Mouse (Mus musculus) forebrain, postnatal 0 days (tissue): ENCODE measurements around the gene Abca17. TPM values are rescaled to one million over a fixed set of nuclear protein-coding genes. Genes with fewer than 3 reads are reported as not detected.

Experiments
- ATAC-seq: fragments of 200-750 bp; cut with Nextera tagmentation; 2 replicates; pipeline ENCODE4 v1.8.0; 2017; ENCODE audit warnings: mild to moderate bottlenecking, moderate library complexity
- DNase-seq: peaks from one replicate; pipeline ENCODE4 v3.0.0-alpha.2; 2015
- H3K27ac ChIP-seq: fragments of 300-500 bp; sonication (generic); 2 replicates; pipeline ENCODE4 v1.5.1; 2014; ENCODE audit warnings: low read depth, mild to moderate bottlenecking, antibody characterized with exemption, low read length, moderate library complexity, mixed read lengths
- H3K27me3 ChIP-seq: fragments of 300-500 bp; sonication (generic); 2 replicates; pipeline ENCODE4 v1.6.1; 2014; ENCODE audit warnings: mild to moderate bottlenecking, low read length, mixed read lengths; ENCODE audit not compliant: insufficient read depth
- H3K36me3 ChIP-seq: fragments of 300-500 bp; sonication (generic); 2 replicates; pipeline ENCODE4 v1.6.1; 2014; ENCODE audit warnings: mild to moderate bottlenecking, moderate library complexity; ENCODE audit not compliant: insufficient read depth
- H3K4me1 ChIP-seq: fragments of 300-500 bp; sonication (generic); 2 replicates; pipeline ENCODE4 v1.6.1; 2014; ENCODE audit warnings: antibody characterized with exemption; ENCODE audit not compliant: insufficient read depth
- H3K4me2 ChIP-seq: fragments of 300-500 bp; sonication (generic); 2 replicates; pipeline ENCODE4 v1.6.1; 2014; ENCODE audit warnings: low read depth, mild to moderate bottlenecking, moderate library complexity
- H3K4me3 ChIP-seq: fragments of 300-500 bp; sonication (generic); 2 replicates; pipeline ENCODE4 v1.5.1; 2014; ENCODE audit warnings: low read depth, low read length, mixed read lengths
- H3K9ac ChIP-seq: fragments of 300-500 bp; sonication (generic); 2 replicates; pipeline ENCODE4 v1.6.1; 2014; ENCODE audit warnings: mild to moderate bottlenecking
- H3K9me3 ChIP-seq: fragments of 300-500 bp; sonication (generic); 2 replicates; pipeline ENCODE4 v1.6.1; 2016; ENCODE audit warnings: low read length
- CTCF ChIP-seq: sonication (generic); IDR thresholded peaks from 2 replicates; pipeline ENCODE4 v1.5.1; 2016; ENCODE audit warnings: antibody characterized with exemption, control low read depth, low read depth
- WGBS: fragments of 180-500 bp; shearing (Covaris S2); extraction: QIAGEN DNeasy Blood & Tissue Kit; methylation state at CpG from one replicate; pipeline ENCODE4 v1.1.7; 2014; 5-methylcytosine and 5-hydroxymethylcytosine counted together
- polyA plus RNA-seq: library from polyadenylated mRNA; unstranded; fragments of >200 nt; fragmentation: Nextera tagmentation; extraction: Ambion mirVana; gene quantifications from 2 replicates; pipeline ENCODE4 v1.2.1, GENCODE M21; 2015
- total RNA-seq: library from RNA; depleted of rRNA; stranded (reverse); fragments of >200 nt; gene quantifications from 2 replicates; pipeline ENCODE4 v1.2.3, GENCODE M21; 2014

Abca17 gene
- total and polyA plus RNA-seq, 2 experiments from 2014 or later, result 0.62 to 0.86 TPM

DNA sequence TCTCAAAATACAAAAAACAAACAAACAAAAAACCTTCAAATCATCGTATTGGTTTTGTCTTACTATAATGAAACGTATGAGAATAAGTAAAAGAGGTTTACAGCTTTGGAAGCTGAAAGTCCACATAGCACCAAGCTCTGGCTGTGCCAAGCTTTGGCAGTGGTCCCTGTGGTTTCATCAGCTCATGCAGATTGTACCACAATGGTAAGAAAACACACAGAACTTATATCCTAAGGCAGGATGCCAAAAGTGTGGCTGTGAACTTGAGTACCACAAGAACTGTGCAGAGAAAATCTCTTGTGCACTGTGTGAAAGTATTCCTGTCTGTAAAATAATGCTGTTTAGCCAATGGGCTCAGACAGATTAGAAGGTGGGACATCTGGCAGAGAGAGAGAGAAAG is 1.7 kb downstream of the Abca17 start:
- DNase-seq, result no peak
- Histone ChIP-seq H3K27ac (no peak overlapping the region), H3K27me3 (no peaks in the 10 kb centered on the region), H3K4me2 (no peak overlapping the region), H3K36me3 (no peaks in the 10 kb centered on the region), H3K9me3 (no peaks in the 10 kb centered on the region), H3K9ac (no peak overlapping the region), H3K4me1 (peaks cover 11% of the 10 kb centered on the region; the same call in 1 of the 2 replicates), H3K4me3 (no peak overlapping the region)
- WGBS, result 71% methylated on average over 2 of the region's 2 CpGs
- no peak for TF ChIP-seq CTCF
- no peak for ATAC-seq

DNA sequence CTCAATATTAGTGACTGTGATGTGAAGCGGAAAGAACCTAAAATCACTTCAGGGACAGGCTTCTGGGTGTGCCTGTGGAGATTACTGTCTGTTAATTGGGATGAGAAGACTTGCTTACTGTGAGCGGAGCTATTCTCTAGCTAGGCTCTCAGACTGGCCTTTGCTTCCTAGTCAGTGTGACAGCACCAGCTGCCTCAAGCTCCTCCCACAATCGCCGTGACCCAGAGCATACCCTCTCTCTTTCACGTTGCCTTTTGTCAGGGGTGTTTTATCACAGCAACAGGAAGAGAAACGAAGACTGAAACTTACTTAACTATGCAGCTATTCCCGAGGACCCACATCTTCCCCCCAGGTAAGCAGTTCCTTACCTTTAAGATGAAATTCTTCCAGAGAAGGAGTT is 4.0 kb downstream of the Abca17 start:
- H3K4me1 ChIP-seq, result 0 out of 2 replicates have a peak, but pooled peaks cover 4% of the 10 kb centered on the region
- DNase-seq (no peak), ATAC-seq (no peak)
- 35% methylated on average over 7 of the region's 7 CpGs for WGBS
- H3K27me3 ChIP-seq, result no peaks in the 10 kb centered on the region
- no peak for TF ChIP-seq CTCF
- no peak overlapping the region for H3K9ac ChIP-seq
- H3K9me3 ChIP-seq, result no peaks in the 10 kb centered on the region
- no peak overlapping the region for H3K27ac ChIP-seq
- no peaks in the 10 kb centered on the region for H3K36me3 ChIP-seq
- H3K4me3 ChIP-seq, result no peak overlapping the region
- no peak overlapping the region for H3K4me2 ChIP-seq

DNA sequence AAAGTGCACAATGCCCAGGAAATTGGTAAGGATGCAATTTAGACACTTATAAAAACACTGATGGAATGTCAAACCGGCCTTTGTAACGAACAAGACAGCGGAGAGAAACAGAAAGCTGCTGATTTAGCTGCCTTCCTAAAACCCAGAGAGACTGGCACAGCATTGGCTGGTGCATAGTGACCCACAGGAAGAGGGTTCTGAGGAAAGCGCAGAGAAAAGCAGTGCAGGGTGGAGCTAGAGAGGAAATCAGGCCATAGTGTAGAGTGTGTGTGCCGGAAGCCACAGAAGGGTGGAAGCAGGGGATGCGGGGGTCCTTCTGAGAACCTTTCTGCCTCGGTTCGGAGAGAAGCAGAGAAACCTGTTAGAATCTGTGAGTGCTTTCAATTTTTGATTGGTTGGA is 6.2 kb downstream of the Abca17 start:
- H3K4me2 ChIP-seq, result no peak overlapping the region
- H3K9me3 ChIP-seq, result no peaks in the 10 kb centered on the region
- no peaks in the 10 kb centered on the region for H3K36me3 ChIP-seq
- no peak overlapping the region for H3K9ac ChIP-seq
- H3K27ac ChIP-seq, result no peak overlapping the region
- no peaks in the 10 kb centered on the region for H3K4me1 ChIP-seq
- DNase-seq, result no peak
- no peak for ATAC-seq
- H3K27me3 ChIP-seq, result no peaks in the 10 kb centered on the region
- H3K4me3 ChIP-seq, result no peak overlapping the region
- 84% methylated on average over 8 of the region's 8 CpGs for WGBS
- TF ChIP-seq CTCF, result no peak

DNA sequence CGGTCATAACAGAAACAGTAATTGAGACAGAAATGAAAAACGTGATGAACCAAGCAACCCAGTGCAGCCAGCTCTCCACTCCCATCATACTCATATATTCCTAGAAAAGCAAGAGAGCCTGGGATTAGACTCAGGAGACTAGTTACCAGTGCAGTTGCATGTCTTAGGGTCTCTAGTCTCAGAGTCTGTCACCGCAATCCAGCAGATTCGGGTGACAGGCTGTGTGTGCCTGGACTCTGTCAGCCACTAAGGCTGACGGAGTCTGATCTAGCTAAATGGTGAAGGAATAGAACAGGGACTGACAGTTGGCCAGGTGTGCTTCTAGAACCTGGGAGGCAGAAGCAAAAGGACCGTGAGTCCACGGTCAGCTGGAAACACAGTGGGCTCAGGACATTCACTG is 23.2 kb downstream of the Abca17 start:
- Histone ChIP-seq H3K36me3 (no peaks in the 10 kb centered on the region), H3K27ac (no peak overlapping the region), H3K4me1 (no peaks in the 10 kb centered on the region), H3K9ac (no peak overlapping the region), H3K27me3 (no peaks in the 10 kb centered on the region), H3K4me2 (no peak overlapping the region), H3K4me3 (no peak overlapping the region), H3K9me3 (no peaks in the 10 kb centered on the region)
- DNase-seq (no peak), ATAC-seq (no peak)
- WGBS, result 71% methylated on average over 7 of the region's 7 CpGs
- no peak for TF ChIP-seq CTCF

DNA sequence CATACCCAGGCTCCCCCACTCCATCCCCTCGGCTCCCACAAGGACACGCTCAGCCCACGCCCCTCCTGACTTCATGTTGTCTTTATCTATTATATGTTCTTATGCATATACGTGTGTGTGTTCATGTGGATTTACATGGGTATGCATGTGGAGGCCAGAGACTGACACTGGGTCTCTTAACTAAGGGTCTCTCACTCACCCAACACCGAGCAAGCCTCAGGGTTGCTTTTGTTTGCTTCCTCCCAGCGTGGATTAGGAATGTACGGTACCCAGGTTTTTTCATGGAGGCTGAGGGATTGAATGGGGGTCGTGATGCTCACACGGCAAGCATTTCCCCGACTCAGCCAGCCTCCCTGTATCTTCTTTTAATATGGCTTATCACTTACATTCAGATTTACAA is 25.8 kb downstream of the Abca17 start:
- ATAC-seq, result no peak
- no peak overlapping the region for H3K9ac ChIP-seq
- H3K36me3 ChIP-seq, result no peaks in the 10 kb centered on the region
- DNase-seq, result no peak
- no peak overlapping the region for H3K4me3 ChIP-seq
- TF ChIP-seq CTCF, result no peak
- WGBS, result 84% methylated on average over 10 of the region's 10 CpGs
- no peak overlapping the region for H3K27ac ChIP-seq
- H3K4me1 ChIP-seq, result no peaks in the 10 kb centered on the region
- H3K4me2 ChIP-seq, result no peak overlapping the region
- no peaks in the 10 kb centered on the region for H3K9me3 ChIP-seq
- H3K27me3 ChIP-seq, result no peaks in the 10 kb centered on the region

DNA sequence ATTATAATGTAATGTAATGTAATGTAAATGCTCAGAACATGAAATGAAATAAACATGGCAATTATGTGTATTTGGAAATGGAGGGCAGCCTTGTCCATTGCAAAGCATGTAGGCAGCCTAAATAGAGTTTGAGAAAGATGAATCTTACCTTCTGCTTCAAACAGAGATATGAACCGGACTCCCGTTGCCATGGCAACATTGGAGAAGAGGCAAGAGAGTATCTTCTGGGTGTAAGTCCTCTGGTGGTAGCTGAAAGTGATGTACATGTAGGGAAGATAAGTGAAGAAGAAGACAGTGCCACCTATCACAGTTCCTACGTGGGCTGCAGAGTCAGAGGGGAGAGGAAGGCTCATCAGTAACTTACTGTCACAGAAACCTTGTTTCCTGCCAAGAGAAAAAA is 30.0 kb downstream of the Abca17 start:
- ATAC-seq, result 0 out of 2 replicates have a peak, but pooled peaks have one; percentile 32
- H3K27ac ChIP-seq, result no peak overlapping the region
- peak; percentile 43 for DNase-seq
- TF ChIP-seq CTCF, result no peak
- no peak overlapping the region for H3K4me2 ChIP-seq
- no peaks in the 10 kb centered on the region for H3K9me3 ChIP-seq
- no peak overlapping the region for H3K9ac ChIP-seq
- H3K4me3 ChIP-seq, result no peak overlapping the region
- no peaks in the 10 kb centered on the region for H3K36me3 ChIP-seq
- 75% methylated on average over 3 of the region's 3 CpGs for WGBS
- no peaks in the 10 kb centered on the region for H3K27me3 ChIP-seq
- no peaks in the 10 kb centered on the region for H3K4me1 ChIP-seq

DNA sequence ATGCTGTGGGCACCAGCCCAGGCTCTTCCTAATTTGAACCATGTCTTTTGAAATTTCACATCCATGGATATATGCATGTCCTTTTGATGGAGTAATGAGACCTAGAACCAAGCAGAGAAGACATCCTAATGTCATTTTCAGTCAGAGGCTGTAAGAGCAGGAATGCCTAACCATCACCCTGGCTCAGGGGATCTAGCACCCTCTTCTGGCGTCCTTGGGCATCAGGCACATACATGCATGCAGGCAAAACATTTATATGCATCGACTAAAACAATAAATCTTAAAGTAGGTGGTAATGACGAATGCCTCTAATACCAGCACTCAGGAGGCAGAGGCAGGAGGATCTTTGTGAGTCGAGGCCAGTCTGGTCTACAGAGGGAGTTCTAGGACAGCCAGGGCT is 43.4 kb downstream of the Abca17 start:
- TF ChIP-seq CTCF, result peak; percentile 53
- ATAC-seq (no peak), DNase-seq (no peak)
- Histone ChIP-seq H3K4me1 (no peaks in the 10 kb centered on the region), H3K4me2 (no peak overlapping the region), H3K27ac (no peak overlapping the region), H3K36me3 (no peaks in the 10 kb centered on the region), H3K9ac (no peak overlapping the region), H3K9me3 (no peaks in the 10 kb centered on the region), H3K4me3 (no peak overlapping the region), H3K27me3 (no peaks in the 10 kb centered on the region)
- WGBS, result 48% methylated on average over 4 of the region's 4 CpGs

DNA sequence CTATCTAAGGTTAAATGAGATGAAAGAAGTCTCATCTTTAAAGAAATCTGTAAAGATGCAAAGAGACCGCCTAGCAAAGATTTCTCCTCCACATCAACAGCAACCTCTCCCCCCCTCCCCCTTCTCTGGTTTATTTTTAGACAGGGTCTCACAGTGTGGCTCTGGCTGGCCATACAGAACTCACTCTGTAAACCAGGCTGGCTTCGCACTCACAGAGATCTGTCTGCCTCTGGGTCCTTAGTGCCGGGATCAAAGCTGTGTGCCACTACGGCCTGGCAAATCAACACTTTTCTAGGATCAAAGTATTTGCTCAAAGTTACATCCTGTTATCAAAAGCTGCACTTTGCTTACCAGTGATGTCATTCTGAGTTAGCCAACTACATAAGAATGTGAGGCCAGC is 50.2 kb downstream of the Abca17 start:
- no peaks in the 10 kb centered on the region for H3K27me3 ChIP-seq
- ATAC-seq (no peak), DNase-seq (no peak)
- 79% methylated on average over 4 of the region's 4 CpGs for WGBS
- H3K4me1 ChIP-seq, result no peaks in the 10 kb centered on the region
- no peak overlapping the region for H3K9ac ChIP-seq
- H3K36me3 ChIP-seq, result no peaks in the 10 kb centered on the region
- no peak overlapping the region for H3K27ac ChIP-seq
- H3K4me3 ChIP-seq, result no peak overlapping the region
- H3K9me3 ChIP-seq, result no peaks in the 10 kb centered on the region
- no peak for TF ChIP-seq CTCF
- no peak overlapping the region for H3K4me2 ChIP-seq
